Mouse (Mus musculus): ENCODE measurements around the gene Mast3.
A peak's percentile ranks its signal among the peaks of the same experiment; 100 is the strongest.

Gene Mast3

GRCm38 (mm10) chr8:70757523-70758307 is 47.1 kb downstream of the Mast3 start:
- DNase-seq: no peak

GRCm38 (mm10) chr8:70756476-70757040 is 48.3 kb downstream of the Mast3 start:
- DNase-seq: no peak

DNA sequence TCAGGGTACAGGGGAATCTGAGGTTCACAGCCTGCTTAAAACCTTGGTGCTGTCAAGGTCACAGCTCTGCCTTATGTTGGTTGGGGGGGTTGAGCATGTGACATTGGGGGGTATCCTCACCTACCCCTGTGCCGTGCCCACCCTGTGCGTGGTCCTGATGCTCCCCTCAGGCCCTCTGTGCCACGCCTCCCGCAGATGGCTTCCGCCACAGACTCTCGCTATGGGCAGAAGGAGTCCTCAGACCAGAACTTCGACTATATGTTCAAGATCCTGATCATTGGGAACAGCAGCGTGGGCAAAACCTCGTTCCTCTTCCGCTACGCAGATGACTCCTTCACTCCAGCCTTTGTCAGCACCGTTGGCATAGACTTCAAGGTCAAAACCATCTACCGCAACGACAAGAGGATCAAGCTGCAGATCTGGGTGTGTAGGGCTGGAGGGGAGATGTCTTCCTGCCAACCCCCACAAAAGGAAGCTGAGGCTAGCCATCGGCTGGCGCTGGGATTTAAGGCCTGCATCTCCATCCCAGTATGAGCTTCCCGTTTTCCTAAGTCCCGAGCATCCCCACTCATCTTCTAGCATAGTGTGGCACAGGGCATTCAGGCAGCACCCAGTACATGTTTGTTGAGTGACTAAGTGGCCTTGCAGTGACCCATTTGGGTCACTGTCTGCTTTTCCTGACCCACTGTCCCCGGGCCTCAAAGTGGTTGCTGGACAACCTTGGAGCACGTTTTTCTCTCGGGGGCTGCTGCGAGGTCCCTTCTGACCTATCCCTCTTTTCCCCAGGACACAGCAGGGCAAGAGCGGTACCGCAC is 49.0 kb downstream of the Mast3 start:
- no peak for DNase-seq

GRCm38 (mm10) chr8:70754871-70755660 is 49.8 kb downstream of the Mast3 start:
- peak; percentile 67 for DNase-seq

- peak; percentile 99 for DNase-seq
Observed at GRCm38 (mm10) chr8:70754043-70754870, 50.6 kb downstream of the Mast3 start, which contains the start of gene Rab3a. Gene Rab3a, plus strand, starts transcription at chr8:70754679.

- peak; percentile 91 for DNase-seq
Observed at GRCm38 (mm10) chr8:70753151-70753550, 51.7 kb downstream of the Mast3 start.

DNA sequence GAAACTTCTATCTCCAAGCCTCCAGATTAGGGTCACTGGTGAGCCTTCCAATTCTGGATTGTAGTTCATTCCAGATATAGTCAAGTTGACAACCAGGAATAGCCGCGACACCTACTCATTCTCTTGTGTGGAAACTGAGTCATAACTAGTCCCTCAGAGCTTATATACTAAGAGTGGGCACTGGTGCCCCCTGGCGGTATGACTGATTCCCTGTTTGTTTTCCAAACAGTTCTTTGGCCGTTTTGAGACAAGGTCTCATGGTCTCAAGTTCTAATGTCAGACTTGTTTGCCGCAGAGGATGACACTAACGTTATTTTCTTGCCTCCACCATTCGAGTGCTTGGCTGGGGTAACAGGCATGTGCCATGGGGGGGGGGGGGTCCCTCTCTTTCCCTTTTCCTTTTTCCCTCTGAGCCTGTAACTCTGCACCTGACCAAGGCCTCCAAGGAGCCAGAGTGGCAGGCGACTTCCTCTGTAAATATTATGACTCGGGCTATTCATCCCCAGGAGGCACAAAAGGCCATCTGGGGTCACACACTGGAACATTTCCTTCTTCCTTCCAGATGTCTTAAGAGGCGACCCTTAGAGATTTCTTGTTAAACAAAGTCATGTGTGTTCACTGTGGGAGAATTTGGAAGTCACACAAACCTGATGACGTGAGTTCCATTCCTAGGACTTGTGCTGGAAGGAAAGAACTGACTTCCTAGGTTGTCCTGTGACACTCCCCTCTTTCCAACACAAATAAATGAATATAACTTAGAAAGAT is 52.7 kb downstream of the Mast3 start:
- DNase-seq: peak; percentile 88

DNA sequence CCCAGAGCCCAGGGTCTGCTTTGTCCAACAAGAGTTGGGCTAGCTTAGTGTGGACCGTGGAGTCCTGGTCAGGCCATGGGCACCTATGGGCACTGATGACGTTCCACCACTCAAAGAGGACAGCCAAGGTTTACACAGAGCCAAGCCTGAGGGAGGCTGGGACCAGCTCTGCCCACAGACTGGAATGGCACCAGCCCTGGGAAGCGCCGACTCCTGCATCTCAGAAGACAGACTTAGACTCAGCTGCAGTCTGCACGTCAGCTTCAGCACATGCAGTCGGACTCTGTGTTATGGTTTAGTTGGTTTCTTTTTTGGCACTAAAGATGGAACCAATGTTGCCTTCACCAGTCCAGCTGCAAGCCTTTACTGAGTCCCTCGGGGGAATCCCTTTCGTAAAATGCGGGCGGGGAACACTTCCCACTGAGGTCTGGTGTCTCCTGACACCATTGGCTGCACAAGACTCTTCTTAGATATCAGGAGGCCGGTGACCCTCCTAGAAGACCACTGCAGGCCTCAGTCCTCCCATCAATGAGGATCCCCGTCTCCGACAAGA is 54.6 kb downstream of the Mast3 start:
- peak; percentile 1 for DNase-seq

DNA sequence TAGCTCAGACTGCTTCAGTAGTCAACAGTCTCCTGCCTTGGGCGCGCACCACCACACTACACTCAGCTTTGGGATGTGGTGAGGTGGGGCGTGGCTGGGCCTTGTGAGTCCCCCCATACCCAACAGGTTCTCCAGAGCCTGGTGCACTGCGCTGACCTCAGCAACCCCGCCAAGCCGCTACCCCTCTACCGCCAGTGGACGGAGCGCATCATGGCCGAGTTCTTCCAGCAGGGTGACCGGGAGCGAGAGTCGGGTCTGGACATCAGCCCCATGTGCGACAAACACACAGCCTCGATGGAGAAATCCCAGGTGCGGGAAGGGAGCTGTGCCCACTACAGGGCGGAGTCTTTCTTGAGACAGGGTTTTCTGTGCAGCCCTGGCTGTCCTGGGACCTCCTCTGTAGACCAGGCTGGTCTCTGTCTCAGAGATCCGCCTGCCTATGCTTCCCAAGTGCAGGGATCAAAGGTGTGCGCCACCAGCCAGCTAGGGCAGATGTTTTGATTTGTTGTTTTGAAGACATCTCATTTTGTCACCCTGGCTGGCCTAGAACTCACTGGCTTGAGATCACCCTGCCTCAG is 55.7 kb downstream of the Mast3 start:
- DNase-seq: no peak

DNA sequence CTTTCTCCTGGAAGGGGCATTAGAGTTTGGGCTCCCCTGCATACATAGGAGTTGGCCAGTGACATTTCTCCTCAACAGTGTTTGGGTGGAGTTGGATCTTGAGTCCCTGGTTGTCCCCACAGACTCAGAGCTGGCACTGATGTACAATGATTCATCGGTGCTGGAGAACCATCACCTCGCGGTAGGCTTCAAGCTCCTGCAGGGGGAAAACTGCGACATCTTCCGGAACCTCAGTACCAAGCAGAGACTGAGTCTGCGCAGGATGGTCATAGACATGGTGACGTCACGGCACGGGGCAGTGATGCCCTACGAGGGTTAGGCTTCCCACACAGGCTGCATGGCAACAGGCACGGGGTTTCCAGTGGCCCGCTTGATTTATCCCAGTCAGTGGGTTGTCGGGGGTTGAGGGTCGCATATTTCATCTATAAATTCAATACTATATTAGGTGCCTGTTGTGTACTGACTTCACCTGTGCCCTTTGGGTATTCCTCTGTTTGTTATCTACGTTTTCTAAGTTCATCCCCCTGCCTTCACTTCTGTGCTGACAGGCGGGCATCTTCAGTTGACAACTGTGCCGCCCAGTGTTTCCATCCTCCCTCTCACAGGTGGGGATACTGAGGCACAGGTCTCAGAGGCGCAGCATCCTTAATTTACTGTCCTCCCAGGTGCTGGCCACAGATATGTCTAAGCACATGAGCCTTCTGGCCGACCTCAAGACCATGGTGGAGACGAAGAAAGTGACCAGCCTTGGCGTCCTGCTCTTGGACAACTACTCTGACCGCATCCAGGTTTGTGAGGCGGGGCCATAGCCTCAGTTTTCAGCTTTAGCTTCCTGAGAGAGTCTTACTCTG is 56.4 kb downstream of the Mast3 start:
- peak; percentile 1 for DNase-seq

DNA sequence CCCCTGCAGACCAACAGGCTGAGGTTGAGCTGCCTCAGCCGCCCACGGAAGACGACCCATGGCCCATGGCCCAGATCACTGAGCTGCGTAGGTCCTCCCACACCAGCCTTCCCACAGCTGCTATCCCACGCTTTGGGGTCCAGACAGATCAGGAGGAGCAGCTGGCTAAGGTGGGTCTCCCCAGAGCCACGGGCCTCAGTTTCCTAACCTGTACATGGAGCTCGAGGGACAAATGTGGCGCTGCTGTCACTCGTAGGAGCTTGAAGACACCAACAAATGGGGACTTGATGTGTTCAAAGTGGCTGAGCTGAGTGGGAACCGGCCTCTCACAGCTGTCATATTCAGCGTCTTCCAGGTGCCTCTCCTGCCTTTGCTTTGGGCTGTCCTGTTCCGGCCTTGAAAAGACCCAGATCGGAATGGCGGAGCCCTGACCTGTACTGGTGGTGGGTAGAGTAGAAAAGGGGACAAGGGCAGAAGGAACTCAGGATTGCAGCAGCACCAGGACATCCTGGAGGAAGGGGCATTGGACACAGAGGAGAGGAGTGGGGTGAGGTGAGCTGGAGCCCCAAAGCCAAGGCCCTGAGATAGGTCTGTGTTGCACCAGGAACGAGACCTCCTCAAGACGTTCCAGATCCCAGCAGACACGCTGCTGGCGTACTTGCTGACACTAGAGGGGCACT is 57.5 kb downstream of the Mast3 start:
- DNase-seq: no peak

GRCm38 (mm10) chr8:70746676-70747075 is 58.2 kb downstream of the Mast3 start:
- no peak for DNase-seq

DNA sequence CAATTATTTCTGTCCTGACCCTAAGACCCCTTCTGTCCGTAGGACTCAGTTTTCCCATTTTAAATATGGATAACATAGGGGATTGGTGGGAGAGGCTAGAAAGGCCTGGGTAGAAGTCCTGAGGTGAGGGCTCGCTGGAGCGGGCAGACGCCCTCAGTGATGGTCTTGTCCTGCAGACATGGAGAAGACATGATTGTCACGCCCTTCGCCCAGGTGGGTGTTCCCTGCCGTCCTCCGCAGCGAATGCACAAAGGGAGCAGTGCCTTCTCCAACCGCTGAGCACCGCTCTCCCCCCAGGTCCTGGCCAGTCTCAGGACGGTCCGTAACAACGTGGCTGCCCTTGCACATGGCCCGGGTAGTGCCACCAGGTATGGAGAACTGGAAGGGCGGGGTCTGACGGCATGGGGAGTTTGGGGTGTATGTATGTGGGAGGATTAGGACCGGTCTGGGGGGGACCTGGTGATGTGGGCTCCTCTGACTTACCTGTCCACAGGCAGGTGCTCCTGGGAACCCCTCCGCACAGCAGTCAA is 59.1 kb downstream of the Mast3 start:
- DNase-seq: peak; percentile 6

DNA sequence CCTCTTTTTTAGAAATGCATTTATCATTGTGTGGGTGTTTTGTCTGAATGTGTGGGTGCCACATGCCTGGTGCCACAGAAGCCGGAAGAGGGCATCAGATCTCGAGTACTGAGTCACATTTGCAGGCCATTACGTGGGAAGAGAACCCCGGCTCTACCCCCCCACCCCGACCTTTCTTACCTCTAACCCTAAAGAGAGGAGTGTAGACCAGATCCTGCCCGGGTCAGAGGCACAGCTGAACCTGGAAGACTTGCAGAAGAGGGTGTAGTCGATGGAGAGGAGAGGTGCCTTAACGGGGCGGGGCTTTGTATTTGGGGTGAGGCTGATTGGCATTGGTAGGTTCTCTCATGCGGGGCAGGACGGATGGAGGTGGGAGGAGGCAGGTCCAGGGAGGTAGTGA is 60.0 kb downstream of the Mast3 start:
- DNase-seq: no peak

DNA sequence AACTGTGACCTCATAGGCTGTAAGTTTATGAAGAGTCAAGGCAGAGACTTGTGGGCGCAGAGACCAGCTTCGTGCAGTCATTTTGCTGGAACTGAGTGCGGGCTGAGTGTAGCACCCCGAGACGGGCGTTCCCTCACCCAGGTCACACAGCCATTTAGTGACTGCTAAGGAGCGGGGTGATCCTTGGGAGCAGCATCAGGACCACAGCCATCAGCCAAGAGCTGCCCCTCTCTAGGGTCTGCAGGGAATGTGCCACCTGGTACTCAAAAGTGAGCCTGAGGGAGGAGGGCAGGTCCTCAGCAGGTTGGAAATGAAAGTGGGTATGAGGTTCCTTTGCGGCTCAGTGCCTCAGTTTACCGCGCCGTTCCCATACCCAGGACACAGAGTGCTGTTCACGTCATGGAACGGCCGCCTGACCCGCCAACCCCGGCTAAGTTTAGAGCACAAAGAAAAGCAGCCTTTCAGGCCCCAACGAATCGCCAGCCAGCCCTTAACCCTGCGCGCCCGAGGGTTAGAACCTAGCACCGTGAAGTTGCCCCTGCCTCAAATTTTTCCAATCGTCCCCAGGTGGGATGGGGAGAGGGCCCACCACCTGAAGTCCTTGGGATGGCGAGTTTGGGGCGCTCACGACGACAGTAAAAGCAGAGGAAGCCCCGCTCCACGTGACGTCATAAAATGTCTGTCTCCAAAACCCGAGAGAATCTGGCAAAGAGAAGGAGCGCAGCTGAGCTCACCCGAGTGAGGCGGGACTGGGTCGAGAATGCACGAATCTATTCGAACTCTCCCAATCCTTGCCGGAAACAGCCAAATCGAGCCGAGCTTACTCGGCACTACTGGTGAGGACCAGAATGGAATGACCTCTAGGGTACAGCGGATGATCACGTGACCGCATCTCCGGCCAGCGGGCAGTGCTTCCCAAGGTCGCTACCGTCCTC is 60.9 kb downstream of the Mast3 start:
- DNase-seq: peak; percentile 89

GRCm38 (mm10) chr8:70742981-70743655 is 61.7 kb downstream of the Mast3 start:
- DNase-seq: peak; percentile 36

DNA sequence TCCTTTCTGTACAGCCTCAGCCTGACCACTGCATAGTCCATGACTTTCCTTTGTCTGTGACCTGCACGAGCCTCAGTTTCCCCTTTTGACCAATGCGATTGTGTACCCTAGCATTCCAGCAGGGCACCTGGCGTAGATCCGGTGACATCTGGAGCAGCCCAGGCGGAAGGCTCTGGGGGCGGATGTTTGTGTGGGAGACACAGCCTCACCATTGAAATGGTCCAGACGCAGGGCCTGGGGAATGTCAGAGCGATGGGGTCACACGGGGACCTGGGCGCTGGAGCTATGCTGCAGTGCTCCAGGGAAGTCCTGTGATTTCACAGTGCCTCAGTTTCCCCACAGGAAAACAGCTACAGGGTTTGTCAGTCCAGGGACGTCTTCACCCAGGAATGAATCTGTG is 62.7 kb downstream of the Mast3 start:
- DNase-seq: peak; percentile 2

Data from kidney, postnatal 14 days (tissue).